Mouse (Mus musculus): ENCODE measurements around the gene Hmgb1. TPM values are rescaled to one million over a fixed set of nuclear protein-coding genes. Genes with fewer than 3 reads are reported as not detected.

The Hmgb1 gene
- polyA plus RNA-seq, 1 experiment from 2014 or later = 1,770 TPM

DNA sequence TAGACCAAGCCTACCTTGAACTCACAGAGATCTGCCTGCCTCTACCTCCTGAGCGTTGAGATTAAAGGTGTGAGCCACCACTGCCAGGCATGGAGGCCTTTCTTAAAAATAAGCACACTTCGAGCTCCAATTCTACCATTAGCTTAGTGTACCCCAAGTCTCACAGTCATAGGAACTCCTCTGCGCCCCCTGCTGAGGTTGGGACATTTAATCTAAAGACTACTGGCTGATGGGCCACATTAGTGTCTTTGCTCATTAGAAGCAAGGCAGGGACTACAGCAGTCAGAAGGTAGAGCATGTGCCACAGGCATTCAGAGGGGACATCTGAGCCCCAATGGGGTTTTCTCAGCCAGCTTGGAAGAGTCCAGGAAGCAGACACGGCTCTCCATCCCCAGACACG is 86.4 kb downstream of the Hmgb1 start:
- Histone ChIP-seq H3K36me3 (no peaks in the 10 kb centered on the region), H3K9ac (no peak overlapping the region), H3K9me3 (no peaks in the 10 kb centered on the region), H3K27me3 (no peaks in the 10 kb centered on the region), H3K4me1 (no peaks in the 10 kb centered on the region), H3K4me2 (replicated peaks) (no peak overlapping the region), H3K27ac (no peak overlapping the region), H3K4me3 (no peak overlapping the region)
- 87% methylated on average over 5 of the region's 5 CpGs for WGBS
- no peak for ATAC-seq (ENCODE audit: insufficient number of reproducible peaks, insufficient read depth, low FRiP score, low TSS enrichment)

DNA sequence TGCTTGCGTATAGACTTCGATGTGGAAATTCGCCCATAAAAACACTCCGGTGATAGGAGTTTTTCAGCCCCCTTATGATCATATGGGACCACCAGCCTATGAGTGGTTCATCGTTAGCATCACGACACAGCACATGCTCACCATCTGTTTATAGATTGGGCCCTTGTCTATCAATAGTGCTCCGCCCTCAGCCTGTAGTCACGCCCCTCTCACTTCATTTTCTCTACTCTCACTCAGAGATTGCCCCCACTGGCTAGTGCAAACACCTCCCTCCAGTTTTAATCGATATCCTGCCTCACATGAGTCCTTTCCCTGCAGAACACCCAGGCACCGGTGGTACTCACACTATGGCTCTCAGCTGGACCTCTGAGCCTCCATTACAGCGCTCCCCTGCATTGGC is 88.0 kb downstream of the Hmgb1 start:
- ATAC-seq (ENCODE audit: insufficient number of reproducible peaks, insufficient read depth, low FRiP score, low TSS enrichment) = no peak
- Histone ChIP-seq H3K9me3 (no peaks in the 10 kb centered on the region), H3K36me3 (no peaks in the 10 kb centered on the region), H3K27me3 (no peaks in the 10 kb centered on the region), H3K4me1 (no peaks in the 10 kb centered on the region), H3K9ac (no peak overlapping the region), H3K27ac (no peak overlapping the region), H3K4me2 (replicated peaks) (no peak overlapping the region), H3K4me3 (no peak overlapping the region)
- WGBS = 77% methylated on average over 11 of the region's 11 CpGs

DNA sequence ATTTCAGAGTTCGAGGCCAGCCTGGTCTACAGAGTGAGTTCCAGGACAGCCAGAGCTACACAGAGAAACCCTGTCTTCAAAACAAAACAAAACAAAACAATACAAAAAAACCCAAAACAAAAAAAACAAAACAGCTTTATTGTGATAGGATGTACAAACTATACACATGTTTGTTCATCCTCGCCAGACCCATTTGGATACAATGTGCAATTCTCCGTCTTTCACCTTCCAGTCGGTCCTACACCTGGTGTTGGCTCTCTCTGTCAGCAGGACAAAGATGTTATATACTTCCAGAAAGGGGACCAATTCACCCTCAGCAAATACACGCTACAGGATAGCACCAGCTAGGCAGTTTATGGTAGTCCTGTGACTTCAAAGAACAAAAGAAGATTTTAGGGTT is 91.4 kb downstream of the Hmgb1 start:
- 89% methylated on average over 5 of the region's 5 CpGs for WGBS
- H3K36me3 ChIP-seq = no peaks in the 10 kb centered on the region
- no peak overlapping the region for H3K4me2 ChIP-seq (replicated peaks)
- no peaks in the 10 kb centered on the region for H3K9me3 ChIP-seq
- no peak overlapping the region for H3K9ac ChIP-seq
- H3K27ac ChIP-seq = no peak overlapping the region
- ATAC-seq (ENCODE audit: insufficient number of reproducible peaks, insufficient read depth, low FRiP score, low TSS enrichment) = no peak
- H3K27me3 ChIP-seq = no peaks in the 10 kb centered on the region
- H3K4me3 ChIP-seq = no peak overlapping the region
- no peaks in the 10 kb centered on the region for H3K4me1 ChIP-seq

DNA sequence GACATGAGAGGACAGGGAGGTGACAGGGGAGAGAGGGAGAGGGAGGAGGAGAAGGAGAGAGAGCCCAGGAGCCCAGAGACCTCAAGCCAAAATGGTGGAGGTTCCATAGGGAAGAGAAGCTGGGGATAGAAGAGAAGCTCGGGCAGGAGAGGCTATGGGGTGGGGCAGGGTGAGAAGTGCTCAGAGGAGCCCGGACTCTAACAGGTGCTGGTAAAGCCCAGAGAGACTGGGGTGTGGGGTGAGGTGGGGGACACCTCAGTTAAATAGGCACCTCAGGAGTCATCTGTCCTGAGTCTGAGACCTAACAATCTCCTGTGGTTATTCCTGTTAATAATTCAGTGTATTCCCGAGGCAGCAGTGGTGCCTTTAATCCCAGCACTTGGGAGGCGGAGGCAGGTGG is 91.8 kb downstream of the Hmgb1 start:
- no peaks in the 10 kb centered on the region for H3K9me3 ChIP-seq
- no peak overlapping the region for H3K27ac ChIP-seq
- no peak overlapping the region for H3K4me2 ChIP-seq (replicated peaks)
- H3K36me3 ChIP-seq = no peaks in the 10 kb centered on the region
- no peaks in the 10 kb centered on the region for H3K27me3 ChIP-seq
- no peaks in the 10 kb centered on the region for H3K4me1 ChIP-seq
- no peak overlapping the region for H3K4me3 ChIP-seq
- H3K9ac ChIP-seq = no peak overlapping the region
- 80% methylated on average over 4 of the region's 4 CpGs for WGBS
- no peak for ATAC-seq (ENCODE audit: insufficient number of reproducible peaks, insufficient read depth, low FRiP score, low TSS enrichment)

DNA sequence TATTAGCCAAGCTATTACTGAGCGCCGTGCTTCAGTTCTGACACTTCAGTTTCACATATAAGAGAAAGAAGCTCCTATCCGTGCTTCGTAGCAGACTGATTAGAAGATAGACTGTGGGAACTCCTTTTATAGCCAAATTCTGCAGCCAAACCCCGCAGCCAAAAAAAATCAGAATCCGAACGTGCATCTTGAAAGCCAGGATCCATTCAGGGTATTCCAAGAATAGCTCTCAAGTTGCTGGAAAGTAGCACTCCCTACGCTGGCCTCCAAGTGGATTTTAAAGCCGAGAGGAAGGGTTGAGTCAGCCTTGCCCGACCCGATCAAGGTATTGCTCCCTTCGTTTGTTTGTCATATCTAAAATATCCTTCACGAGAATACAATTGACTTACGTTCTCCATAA is 93.0 kb downstream of the Hmgb1 start:
- no peak overlapping the region for H3K9ac ChIP-seq
- H3K27ac ChIP-seq = no peak overlapping the region
- H3K4me2 ChIP-seq (replicated peaks) = no peak overlapping the region
- H3K36me3 ChIP-seq = no peaks in the 10 kb centered on the region
- no peak overlapping the region for H3K4me3 ChIP-seq
- ATAC-seq (ENCODE audit: insufficient number of reproducible peaks, insufficient read depth, low FRiP score, low TSS enrichment) = no peak
- no peaks in the 10 kb centered on the region for H3K9me3 ChIP-seq
- WGBS = 92% methylated on average over 14 of the region's 14 CpGs
- no peaks in the 10 kb centered on the region for H3K27me3 ChIP-seq
- no peaks in the 10 kb centered on the region for H3K4me1 ChIP-seq

DNA sequence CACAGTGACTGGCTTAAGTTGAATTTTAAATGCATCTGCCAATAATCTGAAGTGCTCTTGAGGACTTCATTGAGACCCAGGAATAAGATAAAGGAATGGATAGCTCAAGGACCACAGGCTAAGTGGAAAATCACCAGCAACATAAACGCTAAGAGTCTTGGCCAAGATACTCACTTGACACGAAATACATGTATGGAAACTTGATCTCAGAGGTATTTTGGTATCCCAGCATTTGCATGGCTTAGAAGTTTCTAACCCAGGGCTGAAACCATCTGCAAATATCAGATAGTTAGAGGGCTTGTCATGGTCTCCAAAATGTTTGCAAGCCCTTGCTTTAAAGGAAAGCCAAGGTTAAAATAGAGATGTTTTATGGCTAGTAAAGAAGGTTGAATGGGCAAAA is 94.4 kb downstream of the Hmgb1 start:
- no peaks in the 10 kb centered on the region for H3K36me3 ChIP-seq
- no peak overlapping the region for H3K27ac ChIP-seq
- H3K27me3 ChIP-seq = no peaks in the 10 kb centered on the region
- H3K9me3 ChIP-seq = no peaks in the 10 kb centered on the region
- H3K9ac ChIP-seq = no peak overlapping the region
- WGBS = 55% methylated on average over 2 of the region's 2 CpGs
- no peak for ATAC-seq (ENCODE audit: insufficient number of reproducible peaks, insufficient read depth, low FRiP score, low TSS enrichment)
- no peak overlapping the region for H3K4me3 ChIP-seq
- no peaks in the 10 kb centered on the region for H3K4me1 ChIP-seq
- H3K4me2 ChIP-seq (replicated peaks) = no peak overlapping the region

DNA sequence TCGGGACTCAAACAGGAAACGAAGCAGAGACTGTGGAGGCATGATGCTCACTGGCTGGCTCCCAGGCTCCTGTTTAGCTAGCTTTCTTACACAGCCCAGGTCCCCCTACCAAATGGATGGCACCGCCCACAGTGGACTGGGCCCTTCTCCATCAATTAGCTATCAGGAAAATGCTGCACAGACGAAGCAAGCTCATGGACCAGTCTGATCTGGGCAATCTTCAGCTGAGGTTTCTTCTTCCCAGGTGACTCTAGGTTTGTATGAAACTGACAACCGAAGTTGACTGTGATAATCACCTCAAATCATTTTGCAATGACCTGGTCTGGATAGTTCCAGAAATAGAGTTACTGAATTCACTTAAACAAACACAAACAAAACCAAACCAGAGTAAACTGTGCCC is 94.8 kb downstream of the Hmgb1 start:
- Histone ChIP-seq H3K4me1 (no peaks in the 10 kb centered on the region), H3K9me3 (no peaks in the 10 kb centered on the region), H3K4me2 (replicated peaks) (no peak overlapping the region), H3K4me3 (no peak overlapping the region), H3K9ac (no peak overlapping the region), H3K27me3 (no peaks in the 10 kb centered on the region), H3K27ac (no peak overlapping the region), H3K36me3 (no peaks in the 10 kb centered on the region)
- WGBS = 83% methylated on average over 5 of the region's 5 CpGs
- ATAC-seq (ENCODE audit: insufficient number of reproducible peaks, insufficient read depth, low FRiP score, low TSS enrichment) = no peak

DNA sequence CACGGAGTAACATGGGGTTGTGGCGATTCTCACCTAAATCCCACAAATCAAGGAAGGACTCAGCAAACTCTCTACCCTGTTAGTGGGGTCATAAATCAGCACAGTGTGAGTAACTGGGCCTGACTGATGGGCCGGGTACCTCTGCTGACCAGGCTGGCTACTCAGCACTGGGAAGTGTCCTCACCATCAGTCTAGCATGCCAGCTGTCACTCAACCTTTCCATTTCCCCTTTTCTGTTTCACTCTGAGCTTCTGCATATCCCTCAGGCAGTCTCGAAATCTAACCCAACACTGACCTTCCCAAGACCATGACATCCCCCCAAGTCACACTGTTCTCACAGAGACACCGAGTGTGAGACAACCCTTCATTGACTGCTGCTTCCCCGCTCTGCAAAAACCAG is 95.4 kb downstream of the Hmgb1 start:
- no peaks in the 10 kb centered on the region for H3K4me1 ChIP-seq
- H3K9ac ChIP-seq = no peak overlapping the region
- ATAC-seq (ENCODE audit: insufficient number of reproducible peaks, insufficient read depth, low FRiP score, low TSS enrichment) = no peak
- no peaks in the 10 kb centered on the region for H3K9me3 ChIP-seq
- no peak overlapping the region for H3K27ac ChIP-seq
- H3K4me2 ChIP-seq (replicated peaks) = no peak overlapping the region
- H3K36me3 ChIP-seq = no peaks in the 10 kb centered on the region
- no peaks in the 10 kb centered on the region for H3K27me3 ChIP-seq
- 77% methylated on average over 6 of the region's 6 CpGs for WGBS
- H3K4me3 ChIP-seq = no peak overlapping the region

DNA sequence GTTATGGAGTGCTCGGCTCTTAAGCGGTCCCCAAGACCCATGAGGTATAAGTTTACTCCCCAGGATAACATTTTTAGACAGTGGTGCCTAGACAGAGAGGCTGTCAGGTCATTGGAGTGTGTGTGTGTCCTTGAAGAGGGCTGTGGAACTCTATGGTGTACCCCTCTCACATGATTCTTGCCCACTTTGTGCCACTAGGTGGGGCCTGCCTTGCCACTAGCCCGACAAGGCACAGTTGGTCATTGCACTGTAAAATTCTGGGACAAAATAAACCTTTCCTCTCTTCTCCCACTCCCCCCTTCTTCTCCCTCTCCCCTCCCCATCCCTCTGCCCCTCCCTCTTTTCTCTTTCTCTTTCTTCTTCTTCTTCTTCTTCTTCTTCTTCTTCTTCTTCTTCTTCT is 96.1 kb downstream of the Hmgb1 start:
- Histone ChIP-seq H3K27ac (no peak overlapping the region), H3K4me2 (replicated peaks) (no peak overlapping the region), H3K27me3 (no peaks in the 10 kb centered on the region), H3K36me3 (no peaks in the 10 kb centered on the region), H3K9me3 (no peaks in the 10 kb centered on the region), H3K9ac (no peak overlapping the region), H3K4me3 (no peak overlapping the region), H3K4me1 (no peaks in the 10 kb centered on the region)
- WGBS = 63% methylated on average over 3 of the region's 3 CpGs
- no peak for ATAC-seq (ENCODE audit: insufficient number of reproducible peaks, insufficient read depth, low FRiP score, low TSS enrichment)

DNA sequence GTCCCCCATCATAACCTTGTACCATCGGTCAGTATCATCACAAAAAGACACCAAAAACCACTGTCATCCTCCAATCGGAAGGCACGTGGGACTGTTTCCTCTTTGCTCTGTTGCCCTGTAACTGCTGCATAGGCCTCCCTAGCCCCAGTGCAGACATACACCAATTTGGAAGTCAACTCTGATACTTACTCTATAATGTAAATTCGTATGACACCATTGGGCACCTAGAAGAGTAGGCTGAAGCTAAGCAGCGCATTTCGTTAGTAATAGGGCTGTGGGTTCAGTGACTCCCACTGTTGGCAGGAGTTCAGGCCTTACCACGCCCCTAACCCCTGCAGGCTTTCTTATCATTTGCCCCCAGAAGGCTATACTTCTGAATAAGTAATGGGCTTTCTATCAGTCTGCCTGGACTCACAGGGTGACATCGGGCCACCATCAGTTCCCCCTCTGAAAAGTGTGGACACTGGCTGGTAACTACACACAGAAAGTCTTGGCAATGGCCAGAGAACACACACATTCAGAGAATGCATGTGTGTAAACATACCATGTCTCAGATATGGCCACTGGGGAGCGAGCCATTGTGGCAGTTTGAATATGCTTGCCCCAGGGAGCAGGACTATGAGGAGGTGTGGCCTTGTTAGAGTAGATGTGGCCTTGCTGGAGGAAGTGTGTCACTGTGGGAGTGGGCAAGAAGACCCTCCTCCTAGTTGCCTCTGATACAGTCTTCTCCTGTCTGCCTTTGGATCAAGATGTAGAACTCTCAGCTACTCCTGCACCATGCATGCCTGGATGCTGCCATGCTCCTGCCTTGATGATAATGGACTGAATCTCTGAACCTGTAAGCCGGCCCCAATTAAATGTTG is 97.7 kb downstream of the Hmgb1 start:
- Histone ChIP-seq H3K36me3 (no peaks in the 10 kb centered on the region), H3K27me3 (no peaks in the 10 kb centered on the region), H3K27ac (no peak overlapping the region), H3K4me2 (replicated peaks) (no peak overlapping the region), H3K9ac (no peak overlapping the region), H3K4me3 (no peak overlapping the region), H3K9me3 (no peaks in the 10 kb centered on the region), H3K4me1 (no peaks in the 10 kb centered on the region)
- WGBS = 86% methylated on average over 10 of the region's 10 CpGs
- ATAC-seq (ENCODE audit: insufficient number of reproducible peaks, insufficient read depth, low FRiP score, low TSS enrichment) = no peak

DNA sequence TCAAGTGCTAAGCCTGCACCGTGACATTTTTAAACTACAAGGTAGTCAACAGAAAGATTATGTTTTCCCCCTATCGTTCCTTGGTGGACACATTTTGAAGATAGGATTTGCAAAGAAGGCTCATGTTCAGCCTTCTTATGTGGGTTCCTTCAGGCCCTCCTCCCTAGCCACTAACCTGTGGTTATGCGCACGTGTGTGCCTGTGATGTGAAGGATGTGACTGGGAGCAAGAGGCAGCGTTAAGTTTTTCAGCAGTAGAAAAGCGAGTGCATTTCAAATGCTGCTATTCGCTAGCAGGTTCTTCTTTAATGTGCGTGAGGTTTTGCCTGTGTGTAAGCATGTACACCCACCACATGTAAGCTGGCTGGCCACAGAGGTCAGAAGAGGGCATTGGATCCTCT is 103.8 kb downstream of the Hmgb1 start:
- H3K9me3 ChIP-seq = no peaks in the 10 kb centered on the region
- no peak overlapping the region for H3K27ac ChIP-seq
- H3K27me3 ChIP-seq = no peaks in the 10 kb centered on the region
- H3K36me3 ChIP-seq = no peaks in the 10 kb centered on the region
- 91% methylated on average over 8 of the region's 8 CpGs for WGBS
- H3K4me1 ChIP-seq = peaks cover 9% of the 10 kb centered on the region
- no peak overlapping the region for H3K4me3 ChIP-seq
- H3K9ac ChIP-seq = no peak overlapping the region
- ATAC-seq (ENCODE audit: insufficient number of reproducible peaks, insufficient read depth, low FRiP score, low TSS enrichment) = no peak
- no peak overlapping the region for H3K4me2 ChIP-seq (replicated peaks)

DNA sequence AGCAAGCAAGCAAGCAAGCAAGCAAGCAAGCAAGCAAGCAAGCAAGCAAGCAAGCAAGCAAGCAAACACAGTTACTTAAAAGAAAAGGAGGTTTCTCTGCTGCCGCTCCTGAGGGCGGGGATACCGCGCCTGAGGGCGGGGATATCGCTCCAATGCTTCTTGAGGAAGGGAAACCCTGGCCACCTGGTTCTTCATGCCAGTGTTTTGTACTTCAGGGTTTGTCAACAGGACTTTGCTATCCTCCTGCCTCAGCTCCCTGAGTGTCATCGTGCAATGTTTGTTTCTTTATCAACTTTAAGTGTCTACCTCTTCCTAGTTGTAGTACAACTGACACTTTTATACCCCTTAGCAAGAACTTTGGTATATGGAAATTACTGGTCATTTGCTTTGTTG is 104.5 kb downstream of the Hmgb1 start:
- ATAC-seq (ENCODE audit: insufficient number of reproducible peaks, insufficient read depth, low FRiP score, low TSS enrichment) = no peak
- H3K27ac ChIP-seq = no peak overlapping the region
- no peaks in the 10 kb centered on the region for H3K36me3 ChIP-seq
- no peaks in the 10 kb centered on the region for H3K9me3 ChIP-seq
- peaks cover 9% of the 10 kb centered on the region for H3K4me1 ChIP-seq
- H3K4me2 ChIP-seq (replicated peaks) = peak overlapping the region; percentile 4; the same call in 1 of the 2 replicates
- WGBS = 46% methylated on average over 7 of the region's 7 CpGs
- no peak overlapping the region for H3K9ac ChIP-seq
- no peaks in the 10 kb centered on the region for H3K27me3 ChIP-seq
- H3K4me3 ChIP-seq = no peak overlapping the region

Measured in embryonic facial prominence, embryonic 12.5 days (tissue).